Mouse (Mus musculus) lung, embryonic 14.5 days (tissue): ENCODE measurements around the gene Hist2h3b. TPM values are rescaled to one million over a fixed set of nuclear protein-coding genes. Genes with fewer than 3 reads are reported as not detected.
A peak's percentile ranks its signal among the peaks of the same experiment; 100 is the strongest.
"Not testable (repeated sequence)": the region's sequence is repeated elsewhere in the genome, so short reads cannot be mapped to it uniquely, and the experiment has no call there.

Experiments
- ATAC-seq: fragments of 200-750 bp; cut with Nextera tagmentation; 2 replicates; pipeline ENCODE4 v1.8.0; 2017; ENCODE audit warnings: mild to moderate bottlenecking, moderate TSS enrichment, moderate library complexity; ENCODE audit not compliant: insufficient read depth
- DNase-seq: peaks from one replicate; pipeline ENCODE4 v3.0.0-alpha.2; 2015
- H3K27ac ChIP-seq: fragments of 300-500 bp; sonication (generic); 2 replicates; pipeline ENCODE4 v1.5.1; 2014; ENCODE audit warnings: low read depth, mild to moderate bottlenecking, moderate library complexity
- H3K27me3 ChIP-seq: fragments of 300-500 bp; sonication (generic); 2 replicates; pipeline ENCODE4 v1.6.1; 2014; ENCODE audit warnings: low read length, control low read depth; ENCODE audit not compliant: insufficient read depth
- H3K36me3 ChIP-seq: fragments of 300-500 bp; sonication (generic); 2 replicates; pipeline ENCODE4 v1.6.1; 2014; ENCODE audit warnings: control low read depth; ENCODE audit not compliant: insufficient read depth
- H3K4me1 ChIP-seq: fragments of 300-500 bp; sonication (generic); 2 replicates; pipeline ENCODE4 v1.6.1; 2014; ENCODE audit warnings: antibody characterized with exemption, control low read depth; ENCODE audit not compliant: insufficient read depth
- H3K4me2 ChIP-seq: fragments of 300-500 bp; sonication (generic); 2 replicates; pipeline ENCODE4 v1.6.1; 2014; ENCODE audit warnings: mild to moderate bottlenecking
- H3K4me3 ChIP-seq: fragments of 300-500 bp; sonication (generic); 2 replicates; pipeline ENCODE4 v1.5.1; 2014; ENCODE audit warnings: low read depth, low read length
- H3K9ac ChIP-seq: fragments of 300-500 bp; sonication (generic); 2 replicates; pipeline ENCODE4 v1.6.1; 2014
- H3K9me3 ChIP-seq: fragments of 300-500 bp; sonication (generic); 2 replicates; pipeline ENCODE4 v1.6.1; 2016; ENCODE audit warnings: low read depth, low read length, control low read depth
- CTCF ChIP-seq: IDR thresholded peaks from 2 replicates; pipeline ENCODE4 v1.5.1; 2016; ENCODE audit warnings: antibody characterized with exemption, low read depth
- WGBS: fragments of 180-500 bp; shearing (Covaris S2); extraction: QIAGEN DNeasy Blood & Tissue Kit; methylation state at CpG from one replicate; pipeline ENCODE4 v1.1.7; 2014; 5-methylcytosine and 5-hydroxymethylcytosine counted together
- polyA plus RNA-seq: library from polyadenylated mRNA; unstranded; fragments of >200 nt; fragmentation: Nextera tagmentation; extraction: Ambion mirVana; gene quantifications from 2 replicates; pipeline ENCODE4 v1.2.1, GENCODE M21; 2014

Gene Hist2h3b
- polyA plus RNA-seq, 1 experiment from 2014 or later, result 111 TPM

GRCm38 (mm10) chr3:96240799-96241197 lies 27.7 kb upstream of the Hist2h3b start:
- TF ChIP-seq CTCF, result no peak
- Histone ChIP-seq H3K4me2 (peak overlapping the region; percentile 54), H3K27me3 (no peaks in the 10 kb centered on the region), H3K4me1 (peaks cover 10% of the 10 kb centered on the region), H3K27ac (peak overlapping the region; percentile 94), H3K4me3 (0 out of 2 replicates have a peak overlapping the region, but pooled peaks have one; percentile 9), H3K36me3 (no peaks in the 10 kb centered on the region), H3K9me3 (no peaks in the 10 kb centered on the region), H3K9ac (peak overlapping the region; percentile 47)
- peak; percentile 14 for DNase-seq
- ATAC-seq, result no peak
- 72% methylated on average over 9 of the region's 9 CpGs for WGBS

- H3K4me2 ChIP-seq, result peak overlapping the region; percentile 70
- no peaks in the 10 kb centered on the region for H3K9me3 ChIP-seq
- peaks cover 8% of the 10 kb centered on the region for H3K4me1 ChIP-seq
- 75% methylated on average over 7 of the region's 7 CpGs for WGBS
- H3K4me3 ChIP-seq, result peak overlapping the region; percentile 42
- H3K27me3 ChIP-seq, result no peaks in the 10 kb centered on the region
- no peaks in the 10 kb centered on the region for H3K36me3 ChIP-seq
- no peak for TF ChIP-seq CTCF
- no peak for ATAC-seq
- DNase-seq, result no peak
- peak overlapping the region; percentile 98 for H3K27ac ChIP-seq
- peak overlapping the region; percentile 67 for H3K9ac ChIP-seq
Observed at GRCm38 (mm10) chr3:96243921-96244572, 24.4 kb upstream of the Hist2h3b start.

- 1% methylated on average over 18 of the region's 88 CpGs for WGBS
- peak; percentile 82 for ATAC-seq
- peak within 1 kb of the TSS; percentile 98 for H3K27ac ChIP-seq
Observed at GRCm38 (mm10) chr3:96245003-96245886, 23.2 kb upstream of the Hist2h3b start, which contains the start of gene Hist2h2aa1. TSS of gene Hist2h2aa1 (plus strand) at chr3:96245497.

GRCm38 (mm10) chr3:96246018-96246417 lies 22.4 kb upstream of the Hist2h3b start:
- peak overlapping the region; percentile 70; the same call in 1 of the 2 replicates for H3K27ac ChIP-seq
- not testable (repeated sequence) for H3K4me1 ChIP-seq, H3K9me3 ChIP-seq, H3K4me2 ChIP-seq, H3K27me3 ChIP-seq, ATAC-seq, DNase-seq, H3K36me3 ChIP-seq
- peak overlapping the region; percentile 22; the same call in 1 of the 2 replicates for H3K4me3 ChIP-seq
- H3K9ac ChIP-seq, result peak overlapping the region; percentile 43; the same call in 1 of the 2 replicates
- 0% methylated on average over 10 of the region's 21 CpGs for WGBS

More at GRCm38 (mm10) chr3:96245003-96245886, 23.2 kb upstream of the Hist2h3b start, which contains the start of gene Hist2h2aa1:
- not testable (repeated sequence) for H3K27me3 ChIP-seq, H3K36me3 ChIP-seq, H3K4me1 ChIP-seq, H3K9me3 ChIP-seq
- H3K4me2 ChIP-seq, result peak within 1 kb of the TSS; percentile 70
- H3K9ac ChIP-seq, result peak within 1 kb of the TSS; percentile 67
- H3K4me3 ChIP-seq, result peak within 1 kb of the TSS; percentile 42
- peak; percentile 80 for DNase-seq

- H3K4me1 ChIP-seq, H3K36me3 ChIP-seq, H3K27me3 ChIP-seq, H3K9me3 ChIP-seq, DNase-seq: not testable (repeated sequence)
- Histone ChIP-seq H3K9ac (peak within 1 kb of the TSS; percentile 62), H3K27ac (peak within 1 kb of the TSS; percentile 86), H3K4me2 (peak within 1 kb of the TSS; percentile 70), H3K4me3 (peak within 1 kb of the TSS; percentile 52)
- 1% methylated on average over 11 of the region's 47 CpGs for WGBS
- peak; percentile 92 for ATAC-seq
Observed at GRCm38 (mm10) chr3:96246427-96246856, 22.0 kb upstream of the Hist2h3b start, which contains the start of gene Hist2h3c1. TSS of gene Hist2h3c1 (plus strand) at chr3:96246685.

GRCm38 (mm10) chr3:96247356-96248140 lies 20.9 kb upstream of the Hist2h3b start:
- H3K4me2 ChIP-seq, result peak overlapping the region; percentile 70
- DNase-seq (peak; percentile 54), ATAC-seq (no peak)
- peak overlapping the region; percentile 62 for H3K9ac ChIP-seq
- no peaks in the 10 kb centered on the region for H3K9me3 ChIP-seq
- peak overlapping the region; percentile 52 for H3K4me3 ChIP-seq
- H3K4me1 ChIP-seq, result peaks cover 8% of the 10 kb centered on the region
- H3K36me3 ChIP-seq, result no peaks in the 10 kb centered on the region
- H3K27ac ChIP-seq, result peak overlapping the region; percentile 86
- no peaks in the 10 kb centered on the region for H3K27me3 ChIP-seq
- TF ChIP-seq CTCF, result no peak
- 2% methylated on average over 11 of the region's 11 CpGs for WGBS
